Mouse (Mus musculus): Measurements from ENCODE around the gene Ptprq. TPM values are rescaled to one million over a fixed set of nuclear protein-coding genes. Genes with fewer than 3 reads are reported as not detected.

Gene Ptprq
- polyA plus RNA-seq (2015; fragmentation: Nextera tagmentation; extraction: Ambion mirVana): 0.12 and 0.17 TPM in 2 replicates

DNA sequence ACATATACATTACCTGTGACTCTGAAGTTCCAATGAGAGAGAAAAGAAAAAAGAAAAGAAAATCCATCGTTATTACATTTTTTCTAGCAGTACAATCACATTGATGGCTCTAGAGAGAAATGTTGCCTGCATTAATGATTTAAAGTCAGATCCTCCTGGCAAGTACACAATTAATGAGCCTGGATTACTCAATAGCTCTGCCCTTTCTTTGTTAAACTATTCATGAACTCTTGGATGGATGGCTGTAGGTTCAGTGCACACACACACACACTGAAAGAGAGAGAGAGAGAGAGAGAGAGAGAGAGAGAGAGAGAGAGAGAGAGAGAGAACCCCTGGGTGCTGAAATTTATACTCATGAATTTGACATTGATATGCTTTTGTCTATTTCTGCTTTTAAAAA, at the start of gene Ptprq:
Gene Ptprq, minus strand, starts transcription at position 246 of the 400 bp plus-strand sequence.
- H3K9me3 ChIP-seq (replicated peaks; ENCODE audit: control insufficient read depth, low read length): no peaks in the 10 kb centered on the region
- H3K27ac ChIP-seq (ENCODE audit: low read length): no peak within 1 kb of the TSS
- no peak within 1 kb of the TSS for H3K9ac ChIP-seq (ENCODE audit: low read length)
- WGBS: 56% methylated on average over 1 of the region's 1 CpGs
- no peaks in the 10 kb centered on the region for H3K36me3 ChIP-seq (ENCODE audit: control insufficient read depth, insufficient read depth)
- no peaks in the 10 kb centered on the region for H3K27me3 ChIP-seq (ENCODE audit: control insufficient read depth, insufficient read depth, low read length)
- ATAC-seq (replicated peaks; ENCODE audit: extremely low read depth, insufficient read depth, low FRiP score): no peak
- H3K4me3 ChIP-seq (ENCODE audit: low read length): no peak within 1 kb of the TSS
- no peak within 1 kb of the TSS for H3K4me2 ChIP-seq (ENCODE audit: low read depth, low read length)
- no peaks in the 10 kb centered on the region for H3K4me1 ChIP-seq (ENCODE audit: control insufficient read depth, insufficient read depth, low read length)

- Histone ChIP-seq H3K9me3 (replicated peaks; ENCODE audit: control insufficient read depth, low read length) (no peaks in the 10 kb centered on the region), H3K27me3 (ENCODE audit: control insufficient read depth, insufficient read depth, low read length) (no peaks in the 10 kb centered on the region), H3K9ac (ENCODE audit: low read length) (no peak overlapping the region), H3K36me3 (ENCODE audit: control insufficient read depth, insufficient read depth) (no peaks in the 10 kb centered on the region), H3K4me1 (ENCODE audit: control insufficient read depth, insufficient read depth, low read length) (no peaks in the 10 kb centered on the region), H3K27ac (ENCODE audit: low read length) (no peak overlapping the region), H3K4me3 (ENCODE audit: low read length) (no peak overlapping the region), H3K4me2 (ENCODE audit: low read depth, low read length) (no peak overlapping the region)
- WGBS: 72% methylated on average over 1 of the region's 1 CpGs
- ATAC-seq (replicated peaks; ENCODE audit: extremely low read depth, insufficient read depth, low FRiP score): no peak
Measured at GRCm38 (mm10) chr10:107759624-107760023, 39.8 kb upstream of the Ptprq start.

DNA sequence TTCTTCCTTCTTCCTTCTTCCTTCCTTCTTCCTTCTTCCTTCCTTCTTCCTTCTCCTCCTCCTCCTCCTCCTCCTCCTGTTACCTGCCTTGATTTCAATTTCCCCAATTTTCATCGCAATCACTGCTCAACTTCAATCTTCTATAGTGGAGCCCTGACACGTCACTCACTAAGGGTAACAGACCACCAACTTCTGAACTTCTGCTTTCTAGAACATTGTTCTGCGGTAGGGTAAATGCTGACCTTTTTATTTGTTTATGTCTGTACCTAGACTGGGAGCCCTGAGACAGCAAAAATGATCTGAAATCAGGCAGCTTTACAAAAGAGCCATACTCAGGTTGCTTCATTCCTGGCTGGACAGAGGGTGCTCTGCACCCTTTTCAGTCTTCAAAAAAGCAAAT, 33.6 kb upstream of the Ptprq start:
- Histone ChIP-seq H3K4me3 (ENCODE audit: low read length) (no peak overlapping the region), H3K27me3 (ENCODE audit: control insufficient read depth, insufficient read depth, low read length) (no peaks in the 10 kb centered on the region), H3K4me2 (ENCODE audit: low read depth, low read length) (no peak overlapping the region), H3K27ac (ENCODE audit: low read length) (no peak overlapping the region), H3K9ac (ENCODE audit: low read length) (no peak overlapping the region), H3K36me3 (ENCODE audit: control insufficient read depth, insufficient read depth) (no peaks in the 10 kb centered on the region), H3K9me3 (replicated peaks; ENCODE audit: control insufficient read depth, low read length) (no peaks in the 10 kb centered on the region), H3K4me1 (ENCODE audit: control insufficient read depth, insufficient read depth, low read length) (no peaks in the 10 kb centered on the region)
- ATAC-seq (replicated peaks; ENCODE audit: extremely low read depth, insufficient read depth, low FRiP score): no peak
- 89% methylated on average over 3 of the region's 3 CpGs for WGBS

DNA sequence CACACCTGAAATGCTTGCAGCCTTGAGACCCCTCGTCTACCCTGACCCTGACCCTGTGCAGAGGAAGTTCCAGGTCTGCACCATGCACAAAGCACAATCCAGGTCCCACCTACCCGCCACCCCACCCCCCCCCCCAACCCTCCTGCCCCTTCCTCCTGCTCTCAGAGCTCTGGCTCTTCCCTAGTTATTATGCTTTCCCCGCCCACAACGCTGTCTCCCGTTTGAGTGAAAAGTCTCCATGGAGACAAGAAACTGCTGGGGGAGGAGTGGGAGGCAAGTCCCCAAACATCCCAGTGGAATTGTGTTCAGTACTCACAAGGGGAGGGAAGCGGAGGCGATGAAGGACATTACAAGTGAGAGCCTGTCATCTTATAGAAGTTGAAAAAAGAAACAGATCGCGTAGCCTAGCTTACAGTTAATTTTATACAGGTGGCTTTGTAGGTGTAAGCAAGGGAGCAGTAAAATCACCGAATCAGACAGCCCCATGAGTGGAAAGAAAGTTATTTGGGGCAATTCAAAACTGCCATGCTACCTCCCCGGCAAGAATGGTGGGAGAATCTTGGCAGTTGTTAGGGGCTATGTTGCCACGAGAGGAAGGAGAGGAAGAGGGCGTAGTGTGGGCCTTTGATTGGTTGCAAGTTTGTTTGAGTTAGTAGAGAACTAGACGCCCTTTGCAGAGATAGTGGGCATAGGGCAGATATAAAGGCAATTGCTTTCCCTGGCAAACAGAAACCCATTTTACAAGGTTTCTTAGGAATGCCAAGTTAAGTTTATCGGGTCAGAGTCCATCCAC, 32.7 kb upstream of the Ptprq start:
- 29% methylated on average over 15 of the region's 15 CpGs for WGBS
- Histone ChIP-seq H3K4me1 (ENCODE audit: control insufficient read depth, insufficient read depth, low read length) (no peaks in the 10 kb centered on the region), H3K36me3 (ENCODE audit: control insufficient read depth, insufficient read depth) (no peaks in the 10 kb centered on the region), H3K4me2 (ENCODE audit: low read depth, low read length) (peak overlapping the region; percentile 52), H3K4me3 (ENCODE audit: low read length) (peak overlapping the region; percentile 24), H3K9ac (ENCODE audit: low read length) (no peak overlapping the region), H3K9me3 (replicated peaks; ENCODE audit: control insufficient read depth, low read length) (no peaks in the 10 kb centered on the region), H3K27ac (ENCODE audit: low read length) (no peak overlapping the region), H3K27me3 (ENCODE audit: control insufficient read depth, insufficient read depth, low read length) (no peaks in the 10 kb centered on the region)
- ATAC-seq (replicated peaks; ENCODE audit: extremely low read depth, insufficient read depth, low FRiP score): 0 out of 2 replicates have a peak, but pooled peaks have one; percentile 32

DNA sequence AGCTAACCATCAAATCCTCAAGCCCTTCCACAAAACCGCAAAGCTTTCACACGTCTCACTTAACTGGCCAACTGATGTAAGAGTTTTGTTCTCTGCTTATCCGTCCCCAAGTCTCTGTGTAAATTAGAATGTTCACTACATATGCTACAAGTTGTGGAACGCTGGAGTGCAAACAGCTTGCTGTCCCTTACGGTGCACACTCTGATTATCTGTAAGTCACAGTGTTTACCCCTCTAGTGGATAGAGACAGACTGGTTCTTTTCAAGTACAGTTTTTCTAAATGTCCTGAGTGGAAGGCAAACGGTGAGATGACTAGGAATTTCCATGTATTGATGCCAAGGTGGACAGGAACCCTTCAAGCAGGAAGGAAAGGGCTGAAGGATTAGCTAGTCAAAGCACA, 32.1 kb upstream of the Ptprq start:
- Histone ChIP-seq H3K9ac (ENCODE audit: low read length) (no peak overlapping the region), H3K4me2 (ENCODE audit: low read depth, low read length) (peak overlapping the region; percentile 52), H3K36me3 (ENCODE audit: control insufficient read depth, insufficient read depth) (no peaks in the 10 kb centered on the region), H3K27me3 (ENCODE audit: control insufficient read depth, insufficient read depth, low read length) (no peaks in the 10 kb centered on the region), H3K27ac (ENCODE audit: low read length) (no peak overlapping the region), H3K4me1 (ENCODE audit: control insufficient read depth, insufficient read depth, low read length) (no peaks in the 10 kb centered on the region), H3K9me3 (replicated peaks; ENCODE audit: control insufficient read depth, low read length) (no peaks in the 10 kb centered on the region), H3K4me3 (ENCODE audit: low read length) (peak overlapping the region; percentile 24)
- 26% methylated on average over 6 of the region's 6 CpGs for WGBS
- peak; percentile 14; the same call in 1 of the 2 replicates for ATAC-seq (replicated peaks; ENCODE audit: extremely low read depth, insufficient read depth, low FRiP score)

DNA sequence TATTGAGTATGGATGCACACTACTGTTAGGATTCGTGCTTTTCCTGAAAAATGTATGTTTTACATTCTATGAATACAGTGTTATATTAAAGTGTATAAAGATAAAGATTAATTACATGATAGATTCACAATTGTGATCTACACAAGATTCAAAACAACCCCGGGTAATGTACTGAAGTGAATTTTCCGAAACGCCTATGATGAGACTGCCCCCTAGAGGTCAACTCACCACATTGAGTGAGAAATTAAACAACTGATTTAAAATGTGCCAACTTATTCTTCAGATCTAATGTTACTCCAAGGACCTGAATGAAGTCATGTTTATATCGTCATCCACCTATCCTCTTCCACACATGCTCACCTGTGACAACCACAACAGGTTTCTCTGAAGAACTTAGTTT, 27.7 kb upstream of the Ptprq start:
- 16% methylated on average over 5 of the region's 5 CpGs for WGBS

DNA sequence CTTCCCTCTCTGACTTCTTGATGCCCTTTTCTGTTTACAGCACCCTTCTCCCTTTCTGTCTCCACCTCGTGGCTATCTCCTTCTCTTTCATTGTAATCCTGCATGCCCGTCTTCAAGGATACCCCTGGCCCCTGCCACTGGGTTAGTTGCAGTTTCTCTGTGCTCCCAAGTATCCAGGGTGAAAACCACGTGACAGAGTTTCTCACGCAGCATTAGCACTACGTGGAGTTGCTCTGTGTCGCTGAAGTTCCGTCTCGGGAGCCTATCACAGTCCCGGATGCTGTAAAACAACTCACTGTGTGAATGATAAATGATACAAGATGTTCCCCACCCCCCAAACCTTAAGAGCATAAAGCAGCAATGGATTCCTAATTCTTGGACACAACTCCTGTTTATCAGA, 26.9 kb upstream of the Ptprq start:
- Histone ChIP-seq H3K4me3 (ENCODE audit: low read length) (peak overlapping the region; percentile 28; the same call in 1 of the 2 replicates), H3K27me3 (ENCODE audit: control insufficient read depth, insufficient read depth, low read length) (no peaks in the 10 kb centered on the region), H3K4me1 (ENCODE audit: control insufficient read depth, insufficient read depth, low read length) (no peaks in the 10 kb centered on the region), H3K9me3 (replicated peaks; ENCODE audit: control insufficient read depth, low read length) (no peaks in the 10 kb centered on the region), H3K4me2 (ENCODE audit: low read depth, low read length) (peak overlapping the region; percentile 50), H3K27ac (ENCODE audit: low read length) (no peak overlapping the region), H3K9ac (ENCODE audit: low read length) (no peak overlapping the region; the same call in 1 of the 2 replicates), H3K36me3 (ENCODE audit: control insufficient read depth, insufficient read depth) (no peaks in the 10 kb centered on the region)
- ATAC-seq (replicated peaks; ENCODE audit: extremely low read depth, insufficient read depth, low FRiP score): no peak
- 13% methylated on average over 9 of the region's 9 CpGs for WGBS

More for the DNA sequence above, 27.7 kb upstream of the Ptprq start:
- Histone ChIP-seq H3K4me3 (ENCODE audit: low read length) (no peak overlapping the region), H3K9me3 (replicated peaks; ENCODE audit: control insufficient read depth, low read length) (no peaks in the 10 kb centered on the region), H3K4me1 (ENCODE audit: control insufficient read depth, insufficient read depth, low read length) (no peaks in the 10 kb centered on the region), H3K36me3 (ENCODE audit: control insufficient read depth, insufficient read depth) (no peaks in the 10 kb centered on the region), H3K27me3 (ENCODE audit: control insufficient read depth, insufficient read depth, low read length) (no peaks in the 10 kb centered on the region), H3K9ac (ENCODE audit: low read length) (no peak overlapping the region), H3K4me2 (ENCODE audit: low read depth, low read length) (no peak overlapping the region), H3K27ac (ENCODE audit: low read length) (no peak overlapping the region)
- no peak for ATAC-seq (replicated peaks; ENCODE audit: extremely low read depth, insufficient read depth, low FRiP score)

DNA sequence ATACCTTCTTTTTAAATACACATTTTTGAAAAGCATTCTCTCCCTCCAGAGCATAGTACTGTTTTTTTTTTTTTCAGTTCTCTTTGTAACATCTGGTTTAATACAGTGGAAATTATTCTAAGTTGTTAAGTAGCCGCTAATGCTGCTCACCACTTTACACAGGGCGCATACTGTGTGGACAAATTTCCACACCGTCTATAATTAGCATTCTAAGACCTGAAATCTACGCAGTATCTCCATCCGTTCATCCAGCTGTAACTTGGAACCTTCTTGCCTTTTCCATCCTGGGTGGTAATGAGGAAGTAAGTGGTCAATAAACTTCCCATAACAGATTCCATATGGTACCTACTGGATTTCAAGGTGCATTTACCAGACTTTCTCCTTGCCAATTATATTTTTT, 20.0 kb upstream of the Ptprq start:
- Histone ChIP-seq H3K36me3 (ENCODE audit: control insufficient read depth, insufficient read depth) (no peaks in the 10 kb centered on the region), H3K27me3 (ENCODE audit: control insufficient read depth, insufficient read depth, low read length) (no peaks in the 10 kb centered on the region), H3K27ac (ENCODE audit: low read length) (no peak overlapping the region), H3K4me2 (ENCODE audit: low read depth, low read length) (no peak overlapping the region), H3K4me3 (ENCODE audit: low read length) (no peak overlapping the region), H3K9ac (ENCODE audit: low read length) (no peak overlapping the region), H3K9me3 (replicated peaks; ENCODE audit: control insufficient read depth, low read length) (no peaks in the 10 kb centered on the region), H3K4me1 (ENCODE audit: control insufficient read depth, insufficient read depth, low read length) (no peaks in the 10 kb centered on the region)
- ATAC-seq (replicated peaks; ENCODE audit: extremely low read depth, insufficient read depth, low FRiP score): no peak
- WGBS: 74% methylated on average over 5 of the region's 5 CpGs

GRCm38 (mm10) chr10:107737743-107738142, 17.9 kb upstream of the Ptprq start:
- 79% methylated on average over 6 of the region's 6 CpGs for WGBS
- Histone ChIP-seq H3K36me3 (ENCODE audit: control insufficient read depth, insufficient read depth) (no peaks in the 10 kb centered on the region), H3K4me2 (ENCODE audit: low read depth, low read length) (no peak overlapping the region), H3K4me3 (ENCODE audit: low read length) (no peak overlapping the region), H3K9ac (ENCODE audit: low read length) (no peak overlapping the region), H3K27me3 (ENCODE audit: control insufficient read depth, insufficient read depth, low read length) (no peaks in the 10 kb centered on the region), H3K4me1 (ENCODE audit: control insufficient read depth, insufficient read depth, low read length) (no peaks in the 10 kb centered on the region), H3K9me3 (replicated peaks; ENCODE audit: control insufficient read depth, low read length) (no peaks in the 10 kb centered on the region), H3K27ac (ENCODE audit: low read length) (no peak overlapping the region)
- no peak for ATAC-seq (replicated peaks; ENCODE audit: extremely low read depth, insufficient read depth, low FRiP score)
